Mouse (Mus musculus): ENCODE data around the gene Myo10.

Gene Myo10

DNA sequence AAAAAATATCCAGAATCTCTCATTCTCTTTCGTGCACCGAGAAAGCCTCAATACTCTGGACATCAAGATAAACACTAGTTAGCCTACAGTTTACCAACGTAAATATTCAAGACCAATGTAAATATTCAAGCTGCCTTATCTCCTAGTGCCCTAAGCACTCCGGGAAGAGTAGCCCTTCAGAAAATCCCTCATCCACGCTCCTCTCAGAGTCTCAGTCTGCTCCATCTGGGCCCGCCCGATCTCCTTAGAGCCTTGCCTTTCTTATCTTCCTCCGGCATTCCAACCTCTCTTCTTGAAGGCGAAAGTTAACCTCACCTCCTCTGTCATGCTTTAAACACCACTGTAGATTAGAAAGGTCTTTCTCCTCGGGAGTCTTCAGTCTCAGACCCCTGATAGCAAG lies 13.1 kb upstream of the Myo10 start:
- DNase-seq (ENCODE audit: low read depth in 2 of 2, low spot score in 2 of 2), result no peak

DNA sequence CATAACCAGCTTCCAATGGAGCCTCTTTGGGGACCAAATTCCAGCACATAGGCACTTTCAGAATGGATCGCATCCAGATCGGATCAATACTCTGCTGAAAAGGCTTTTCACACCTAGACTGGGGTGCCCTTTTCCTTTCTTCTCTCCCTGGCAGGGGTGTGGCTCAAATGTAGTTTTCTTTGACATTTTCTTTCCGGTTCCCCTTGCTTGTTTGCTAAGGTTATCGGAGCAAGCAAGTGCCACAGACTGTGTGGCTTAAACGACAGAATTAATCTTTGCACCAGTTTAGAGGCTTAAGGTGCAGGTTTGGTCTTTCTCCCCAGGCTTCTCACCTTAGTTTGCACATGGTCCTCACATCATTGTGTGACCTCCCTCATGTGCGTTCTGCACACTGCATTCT lies 11.1 kb upstream of the Myo10 start:
- no peak for DNase-seq (ENCODE audit: low read depth in 2 of 2, low spot score in 2 of 2)

DNA sequence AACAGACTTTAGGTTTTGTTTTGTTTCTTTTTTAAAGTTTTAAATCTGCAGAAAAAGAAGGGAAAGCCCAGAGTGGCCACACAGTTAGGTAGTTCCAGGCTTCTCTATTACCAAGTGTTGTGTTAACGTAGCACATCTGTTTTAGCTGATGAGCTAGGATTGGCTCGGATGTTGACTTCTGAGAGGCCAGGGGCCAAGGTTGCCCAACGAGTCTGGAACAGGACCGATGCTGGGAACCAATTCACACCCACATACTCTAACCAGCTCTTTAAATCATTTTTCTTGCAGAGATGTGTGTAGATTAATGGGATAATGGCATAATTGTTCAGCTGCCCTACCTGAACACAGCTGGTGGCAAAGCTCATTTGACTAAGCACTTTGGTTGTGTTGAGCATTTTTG lies 1.8 kb upstream of the Myo10 start:
- no peak for DNase-seq (ENCODE audit: low read depth in 2 of 2, low spot score in 2 of 2)

DNA sequence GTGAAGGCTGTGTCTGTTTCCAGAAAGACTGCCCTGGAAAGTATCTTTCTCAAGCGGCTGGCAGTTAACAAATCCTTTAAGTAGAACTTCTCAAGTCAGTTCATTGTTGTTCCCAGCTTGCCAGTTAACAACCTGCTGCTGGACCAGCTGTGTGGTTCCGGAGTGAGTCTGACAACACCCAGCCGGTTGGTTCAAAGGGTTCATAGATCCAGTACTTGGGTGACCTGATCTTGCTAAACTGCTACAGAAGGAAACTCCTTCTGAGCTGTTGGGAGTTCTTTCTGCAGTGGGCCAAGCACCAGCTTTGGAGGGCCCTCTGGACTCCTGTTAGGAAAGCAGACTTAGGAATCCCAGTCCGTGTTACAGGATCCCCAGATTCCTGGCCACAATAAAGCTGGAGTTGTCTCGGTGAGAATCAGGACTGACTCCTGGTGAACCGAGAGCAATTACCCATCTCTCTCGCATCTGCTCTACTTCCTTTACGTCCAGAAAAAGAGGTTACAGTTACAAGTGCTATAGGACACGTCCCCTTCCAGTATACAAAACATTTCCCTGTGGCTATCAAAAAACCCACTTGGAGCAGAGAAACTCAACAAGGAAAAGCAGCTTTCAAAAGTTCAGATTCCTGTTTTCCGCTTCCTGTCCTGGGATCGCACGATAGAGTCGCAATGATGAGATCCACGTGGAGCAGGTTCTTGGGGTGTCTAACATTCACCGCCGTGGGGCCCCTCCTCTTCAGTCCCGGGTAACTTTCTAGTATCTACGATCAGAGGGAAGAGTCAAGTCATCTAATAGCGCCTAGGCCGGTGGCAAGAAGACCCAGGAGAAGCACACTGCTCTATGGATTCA lies 750 bp upstream of the Myo10 start:
- DNase-seq (ENCODE audit: low read depth in 2 of 2, low spot score in 2 of 2), result no peak

DNA sequence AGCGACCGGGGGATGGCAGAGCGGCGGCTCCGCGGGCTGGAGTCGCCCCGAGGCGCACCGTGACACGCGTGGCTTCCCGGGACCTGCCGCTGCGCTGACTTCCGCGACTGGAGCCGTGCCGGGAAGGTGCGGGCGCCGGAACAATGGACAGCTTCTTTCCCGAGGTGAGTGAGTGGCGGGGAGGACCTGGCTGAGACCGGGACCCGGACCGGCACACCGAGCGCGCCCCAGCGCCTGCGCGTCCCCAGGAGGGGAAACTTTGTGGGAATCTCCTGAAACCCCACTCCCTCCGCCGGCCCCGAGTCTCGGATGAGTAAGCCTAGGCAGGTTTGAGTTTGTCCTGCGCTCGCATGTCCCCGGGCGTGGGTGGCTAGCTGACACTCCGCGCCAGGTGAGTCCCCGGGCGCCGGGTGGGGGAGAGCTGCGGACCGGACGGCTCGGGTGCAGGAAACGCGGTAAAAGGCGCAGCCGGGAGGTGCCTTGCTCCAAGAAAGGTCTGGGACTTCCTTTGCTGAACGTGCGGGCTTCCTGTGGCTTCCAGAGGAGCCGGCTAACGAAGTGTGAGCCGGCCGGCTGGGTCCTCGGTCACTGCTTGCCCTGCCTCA lies 644 bp downstream of the Myo10 start:
- DNase-seq (ENCODE audit: low read depth in 2 of 2, low spot score in 2 of 2), result peak; percentile 36 to 43

DNA sequence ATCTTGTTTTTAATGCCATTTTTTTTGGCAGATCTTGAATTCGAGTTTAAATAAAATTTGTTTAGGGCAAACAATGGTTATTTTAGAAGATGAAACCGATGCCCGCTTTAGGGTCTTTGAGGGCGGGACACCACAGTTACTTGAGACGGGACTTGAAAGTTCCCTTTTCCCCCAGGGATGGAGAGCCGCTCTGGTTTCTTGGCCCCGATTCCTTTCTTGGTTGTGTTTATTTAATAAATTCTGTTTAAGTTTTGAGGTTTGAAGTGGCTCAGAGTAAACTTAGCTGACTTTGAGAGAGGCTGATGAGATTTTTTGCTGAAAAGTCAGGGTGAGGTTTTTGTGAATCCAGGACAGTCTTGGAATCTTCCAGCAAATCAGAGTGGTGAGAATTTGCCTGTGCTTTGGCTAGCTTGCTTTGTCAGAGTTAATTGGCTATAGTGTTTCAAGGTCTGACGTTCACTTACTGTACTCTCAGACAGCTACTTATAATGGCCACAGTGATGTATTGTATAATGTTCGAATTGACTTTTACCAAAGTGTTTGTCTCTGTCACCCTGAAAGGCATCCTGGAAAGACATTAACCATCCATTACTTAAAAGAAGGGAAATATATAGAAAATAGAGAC lies 1.3 kb downstream of the Myo10 start:
- DNase-seq (ENCODE audit: low read depth in 2 of 2, low spot score in 2 of 2), result no peak

DNA sequence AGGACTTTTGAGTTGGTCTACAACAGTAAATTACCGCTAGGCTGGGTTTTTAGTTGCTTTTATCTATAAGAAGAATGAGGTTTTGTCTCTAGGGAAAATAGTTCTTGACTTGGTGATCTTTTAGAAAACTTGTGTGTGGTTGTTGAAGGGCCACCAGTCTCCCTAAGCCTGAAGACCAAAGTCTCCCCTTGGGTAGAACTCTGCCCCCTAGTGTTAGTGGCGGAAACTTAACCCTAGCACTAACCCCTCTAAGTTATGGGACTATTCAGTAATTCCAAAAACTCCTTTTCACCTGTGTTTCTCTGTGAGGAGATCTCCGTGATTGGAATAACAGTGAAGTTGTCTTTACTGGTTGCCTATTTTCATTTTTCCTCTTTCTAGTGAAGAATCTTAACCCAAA lies 1.9 kb downstream of the Myo10 start:
- peak; percentile 44 to 63 for DNase-seq (ENCODE audit: low read depth in 2 of 2, low spot score in 2 of 2)

DNA sequence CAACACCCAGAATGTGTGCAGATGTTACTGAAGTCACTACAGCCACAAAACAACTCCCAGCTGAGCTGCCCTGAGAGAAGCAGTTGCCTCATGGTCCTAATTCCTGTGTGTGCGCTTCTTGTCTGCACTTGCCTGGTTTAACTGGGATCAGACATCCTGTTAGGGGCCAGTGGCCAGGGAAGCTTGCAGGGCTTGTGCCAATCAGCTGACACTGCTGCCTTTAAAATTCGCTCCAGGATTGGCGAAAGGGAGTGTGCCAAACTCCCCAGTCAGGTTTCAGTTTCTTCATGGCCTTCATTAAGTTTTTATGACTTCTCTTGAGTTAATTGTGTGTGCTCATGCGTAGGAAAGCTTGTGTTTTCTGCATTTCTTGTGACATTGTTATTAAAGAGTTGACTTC lies 3.1 kb downstream of the Myo10 start:
- no peak for DNase-seq (ENCODE audit: low read depth in 2 of 2, low spot score in 2 of 2)

DNA sequence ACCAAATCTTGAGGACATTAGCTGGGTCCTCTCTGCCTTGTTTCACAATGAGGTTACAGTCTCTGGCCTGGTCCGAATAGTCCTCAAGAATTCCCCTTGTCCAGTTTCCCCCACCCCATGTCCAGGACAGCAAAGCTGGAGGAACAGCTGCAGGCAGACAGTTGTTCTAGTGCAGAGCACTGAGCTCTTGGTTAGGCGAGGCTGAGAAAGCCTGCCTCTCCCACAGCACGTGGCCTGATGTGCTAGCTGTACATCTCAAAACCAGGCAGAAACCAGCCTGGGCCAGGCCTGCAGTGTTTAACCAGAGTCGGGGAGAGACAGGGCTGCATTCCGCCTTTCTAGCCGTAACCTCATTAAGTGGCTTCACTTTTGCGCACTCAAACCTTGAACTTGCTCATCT lies 4.7 kb downstream of the Myo10 start:
- DNase-seq (ENCODE audit: low read depth in 2 of 2, low spot score in 2 of 2), result no peak

DNA sequence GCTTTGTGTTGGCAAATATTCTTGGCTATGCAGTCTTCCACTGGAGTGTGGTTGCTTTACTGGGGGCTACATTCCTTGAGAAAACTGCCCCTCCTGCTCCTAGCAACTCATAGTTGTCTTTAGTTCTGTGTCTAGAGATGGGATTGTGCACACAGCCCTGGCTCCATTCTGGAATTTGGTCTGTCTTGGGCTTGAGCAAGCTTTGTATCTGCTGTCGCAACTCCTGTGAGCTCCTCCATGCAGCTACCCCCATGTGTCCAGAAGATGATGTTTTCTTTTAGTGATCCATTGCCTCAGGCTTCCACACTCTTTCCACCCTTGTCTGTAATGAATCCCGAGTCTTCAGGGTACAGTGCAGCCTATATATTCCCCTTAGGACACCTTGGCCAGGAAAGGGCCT lies 5.9 kb downstream of the Myo10 start:
- DNase-seq (ENCODE audit: low read depth in 2 of 2, low spot score in 2 of 2), result no peak

DNA sequence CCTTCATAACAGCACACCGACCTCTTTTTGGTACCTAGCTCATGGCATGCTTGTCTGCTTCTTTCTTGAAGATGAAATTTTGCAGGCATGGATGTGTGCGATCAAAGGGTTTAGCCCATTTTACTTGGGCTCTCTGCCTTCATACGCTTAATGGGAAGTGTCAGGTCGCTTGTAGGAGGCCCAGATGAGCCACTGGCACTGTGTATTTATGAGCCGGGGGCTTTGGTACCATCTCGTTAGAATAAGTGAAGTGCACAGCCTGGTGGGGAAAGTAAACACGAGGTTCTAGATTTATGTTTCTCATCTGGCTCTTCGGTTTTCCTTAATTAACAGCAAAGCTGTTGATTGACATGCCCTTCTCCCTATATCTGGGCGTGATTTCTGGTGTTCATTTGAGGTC lies 8.4 kb downstream of the Myo10 start:
- DNase-seq (ENCODE audit: low read depth in 2 of 2, low spot score in 2 of 2), result no peak

DNA sequence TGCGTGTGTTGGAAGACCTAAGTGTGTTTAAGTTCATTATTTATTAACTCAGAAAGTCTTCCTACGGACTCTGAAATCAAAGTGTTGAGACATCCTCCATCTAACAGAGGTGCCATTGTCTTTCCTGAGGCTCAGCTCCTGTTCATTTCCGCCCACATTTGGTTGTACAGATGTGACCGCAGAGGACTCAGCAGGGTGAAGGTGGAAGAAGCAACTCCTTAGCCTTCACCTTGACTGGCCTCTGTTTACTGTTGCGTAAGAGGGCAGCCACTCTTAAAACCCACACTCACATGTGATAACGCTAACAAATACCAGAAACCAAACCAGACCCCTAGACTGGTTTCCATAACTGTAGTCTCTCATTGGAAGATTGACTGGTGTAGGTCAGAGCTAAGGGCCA lies 9.0 kb downstream of the Myo10 start:
- DNase-seq (ENCODE audit: low read depth in 2 of 2, low spot score in 2 of 2), result no peak

DNA sequence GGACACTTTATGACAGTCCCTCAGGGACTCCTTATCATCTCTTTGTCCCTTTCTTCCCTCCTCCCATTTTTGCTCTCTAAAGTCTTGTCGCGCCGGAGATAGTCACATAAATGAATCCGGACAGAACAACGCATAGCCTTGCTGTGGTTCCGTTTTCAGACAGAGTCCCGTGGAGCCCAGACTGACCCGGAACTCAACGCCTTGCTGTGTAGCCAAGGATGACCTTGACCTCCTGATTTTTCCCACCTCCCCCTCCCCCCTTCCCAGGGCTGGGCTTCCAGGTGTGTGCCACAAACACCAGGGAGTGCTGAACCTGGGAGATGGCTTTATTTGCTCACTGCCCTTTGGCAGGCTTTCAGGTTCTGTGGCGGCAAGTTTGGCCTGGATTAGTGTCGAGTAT lies 10.6 kb downstream of the Myo10 start:
- no peak for DNase-seq (ENCODE audit: low read depth in 2 of 2, low spot score in 2 of 2)

DNA sequence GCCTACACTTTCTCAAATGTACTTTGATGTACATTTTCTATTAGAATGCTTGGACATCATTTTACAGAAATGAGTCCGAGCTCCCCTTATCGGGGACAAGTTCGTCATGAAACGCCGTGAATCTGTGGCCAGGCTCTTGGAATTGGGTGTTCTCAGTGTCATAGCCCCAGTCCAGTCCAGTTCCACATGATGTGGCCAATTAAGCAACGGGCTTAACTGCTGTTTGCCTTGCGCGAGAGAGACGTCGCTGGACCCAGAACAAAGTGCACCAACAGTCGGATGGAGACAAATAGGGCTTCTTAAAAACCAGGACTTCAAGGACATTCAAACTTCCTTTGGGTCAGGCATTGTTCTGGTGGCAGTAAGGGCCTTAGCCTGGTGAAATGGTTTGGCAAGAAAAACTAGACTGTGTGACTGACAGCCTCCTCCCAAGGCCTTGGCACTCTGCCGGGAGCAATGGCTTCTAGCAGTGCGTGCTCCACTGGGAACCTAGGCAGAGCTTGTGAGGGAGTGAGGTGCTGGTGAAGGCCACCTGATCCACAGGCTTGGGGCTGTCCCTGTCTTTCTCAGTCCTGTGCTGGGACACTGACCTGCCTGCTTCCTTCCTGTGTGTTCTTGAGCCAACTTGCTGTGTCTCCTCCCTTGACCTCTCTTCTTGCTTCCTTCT lies 11.5 kb downstream of the Myo10 start:
- no peak for DNase-seq (ENCODE audit: low read depth in 2 of 2, low spot score in 2 of 2)

DNA sequence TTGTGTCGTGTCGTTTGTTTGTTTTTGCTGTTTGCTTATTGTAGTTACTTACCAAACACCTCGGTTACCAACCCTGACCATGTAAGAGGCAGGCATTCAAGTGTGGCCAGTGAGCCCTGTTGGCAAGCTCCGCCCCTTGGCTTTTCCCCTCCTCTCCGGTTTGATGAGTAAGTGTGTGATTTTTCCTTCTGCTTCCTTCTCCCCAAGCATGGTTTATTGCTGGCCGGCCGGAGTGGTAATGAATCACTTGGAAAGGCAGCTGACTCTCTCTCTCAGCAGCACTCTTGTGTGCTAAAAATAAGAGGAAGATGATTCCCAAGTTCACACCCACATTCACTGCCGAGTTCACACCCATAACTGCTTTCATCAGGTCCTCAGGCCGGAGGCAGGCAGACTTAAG lies 15.4 kb downstream of the Myo10 start:
- no peak for DNase-seq (ENCODE audit: low read depth in 2 of 2, low spot score in 2 of 2)

DNA sequence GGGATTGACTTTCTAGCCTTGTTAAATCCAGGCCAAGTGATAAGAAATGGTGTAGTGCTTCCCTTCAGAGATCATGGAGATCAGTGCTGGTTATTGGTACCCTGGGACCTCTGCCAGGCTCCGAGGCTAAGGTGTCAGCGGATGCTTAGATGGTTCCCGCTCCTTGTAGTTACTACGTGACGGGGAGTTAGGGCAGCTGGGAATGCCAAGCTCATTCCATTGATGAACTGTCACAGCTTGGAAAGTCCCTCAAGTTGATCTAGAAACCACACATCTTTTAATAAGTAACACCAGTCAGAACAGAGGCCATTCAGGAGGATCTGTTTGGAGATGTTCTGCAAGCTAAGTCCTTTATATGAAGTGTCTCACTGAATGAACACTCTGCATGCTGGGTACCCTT lies 16.9 kb downstream of the Myo10 start:
- no peak for DNase-seq (ENCODE audit: low read depth in 2 of 2, low spot score in 2 of 2)

DNA sequence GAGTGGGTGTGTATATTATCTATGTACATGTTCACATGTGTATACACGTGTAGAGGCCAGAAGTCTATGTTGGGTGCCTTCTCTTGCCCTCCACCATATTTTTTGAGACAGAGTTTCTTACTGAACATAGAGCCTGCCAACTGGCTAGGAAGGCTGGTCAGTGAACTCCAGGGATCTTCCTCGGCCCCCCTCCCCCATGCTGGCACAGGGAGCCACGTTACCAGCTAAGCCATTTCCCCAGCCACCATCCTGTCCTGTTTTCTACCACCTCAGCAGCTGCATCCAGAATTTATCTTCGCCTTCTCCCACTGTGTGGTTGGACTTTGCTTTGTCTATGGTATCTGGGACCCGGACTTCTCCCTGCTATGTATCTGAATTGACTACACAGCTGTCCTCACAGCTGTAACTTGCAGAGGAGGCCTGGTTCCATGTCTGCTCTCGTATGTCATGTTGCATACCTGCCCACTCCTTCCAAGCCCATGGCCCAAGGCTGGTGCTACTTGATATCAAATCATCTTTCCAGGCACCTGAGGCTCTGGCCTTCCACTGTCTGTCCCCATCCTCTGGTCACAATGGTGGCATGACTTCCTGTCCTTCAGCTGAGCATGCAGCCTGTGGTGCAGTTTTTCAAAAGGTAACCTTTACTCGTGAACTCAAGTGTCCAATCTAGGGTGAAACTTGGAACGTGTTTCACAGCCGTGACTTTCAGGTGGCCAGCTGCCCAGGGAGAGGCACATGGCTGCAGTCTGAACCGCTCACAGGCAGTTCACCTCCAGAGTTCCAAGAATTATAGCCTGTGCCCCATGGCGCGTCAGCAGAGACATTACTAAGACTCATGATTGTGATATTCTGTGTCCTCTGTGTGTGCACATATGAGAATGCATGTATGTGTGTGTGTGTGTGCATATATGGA lies 18.8 kb downstream of the Myo10 start:
- DNase-seq (ENCODE audit: low read depth in 2 of 2, low spot score in 2 of 2), result no peak

DNA sequence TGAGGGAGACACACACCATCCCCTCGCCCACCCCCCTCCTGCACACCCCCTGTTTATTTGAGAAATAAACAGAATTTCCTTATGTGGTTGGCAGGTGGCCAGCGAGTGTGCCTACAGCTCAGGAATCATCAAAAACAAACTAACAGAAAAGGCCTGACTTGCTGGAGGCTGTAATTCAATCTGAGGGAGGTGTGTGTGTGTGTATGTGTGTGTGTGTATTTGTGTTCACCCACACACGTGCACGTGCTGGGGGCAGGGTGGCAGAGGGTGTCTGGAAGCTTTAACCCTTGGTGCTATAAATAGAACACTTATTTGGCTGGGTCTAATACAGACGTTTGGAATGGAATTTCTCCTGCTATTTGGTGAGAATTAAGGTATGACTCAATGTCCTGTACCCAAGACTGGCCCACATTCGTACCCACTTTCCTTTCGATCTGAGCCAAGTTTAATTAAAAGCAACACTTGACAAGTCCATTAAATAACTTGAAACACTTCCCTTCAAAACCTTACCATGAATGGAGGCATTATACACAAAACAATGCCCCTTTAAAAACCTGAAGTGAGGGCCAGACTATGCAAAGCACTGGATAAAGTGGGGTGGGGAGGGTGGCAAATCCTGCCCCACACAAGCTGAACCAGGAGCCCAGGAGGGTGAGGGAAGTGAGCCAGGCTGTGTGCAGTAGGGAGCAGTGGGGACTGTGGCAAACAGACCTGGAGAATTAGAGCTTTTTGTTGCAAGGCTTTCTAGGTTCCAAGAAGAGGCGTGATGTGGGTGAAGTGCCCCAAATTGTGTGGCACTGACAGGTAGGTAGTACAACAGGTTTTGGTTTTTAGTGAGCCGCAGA lies 20.1 kb downstream of the Myo10 start:
- DNase-seq (ENCODE audit: low read depth in 2 of 2, low spot score in 2 of 2), result no peak

DNA sequence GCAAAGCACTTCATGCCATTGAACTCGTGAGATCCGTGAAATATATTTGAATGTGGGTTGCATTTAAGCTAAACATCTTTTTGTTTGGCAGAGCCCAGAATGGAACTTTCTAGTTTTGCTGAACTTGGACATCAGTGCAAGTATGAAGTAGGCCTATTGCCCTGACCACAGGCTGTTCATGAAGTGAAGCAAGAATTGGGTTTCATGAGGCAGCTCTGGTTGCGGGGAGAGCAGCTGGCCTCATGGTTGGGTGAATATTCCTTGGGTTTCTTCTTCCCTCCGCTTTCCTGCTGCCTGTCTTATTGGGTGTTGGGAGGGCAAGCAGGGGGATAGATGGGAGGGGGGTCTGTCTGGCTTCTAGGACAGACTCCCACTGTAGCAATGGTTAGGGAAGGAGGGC lies 23.5 kb downstream of the Myo10 start:
- no peak for DNase-seq (ENCODE audit: low read depth in 2 of 2, low spot score in 2 of 2)

DNA sequence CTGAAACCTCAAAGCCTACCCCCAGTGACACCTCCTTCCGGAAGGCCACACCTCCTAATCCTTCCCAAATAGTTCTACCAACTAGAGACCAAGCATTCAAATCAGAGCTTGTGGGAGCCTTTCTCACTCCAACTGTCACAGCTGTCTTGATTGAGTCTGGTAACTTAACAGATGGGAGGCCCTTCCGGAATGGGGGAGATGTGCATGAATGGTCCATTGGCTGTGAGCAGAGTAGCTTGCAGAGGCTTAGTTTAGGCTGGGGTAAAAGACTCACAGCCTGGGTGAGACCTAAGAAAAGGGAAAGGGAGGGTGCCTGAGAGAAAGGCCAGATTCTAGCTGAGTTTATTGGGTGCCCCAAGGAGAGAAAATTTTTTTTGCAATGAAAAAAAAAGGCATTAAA lies 26.0 kb downstream of the Myo10 start:
- DNase-seq (ENCODE audit: low read depth in 2 of 2, low spot score in 2 of 2), result no peak

Data from CD8-positive naive resting alpha-beta T cell, adult 2 months (primary cell).